Mouse (Mus musculus) lung, postnatal 14 days (tissue): ENCODE data around the gene Slc25a22.

ENCODE experiments used
- DNase-seq: peaks from one replicate; pipeline ENCODE4 v3.0.0; 2021

Gene Slc25a22

GRCm38 (mm10) chr7:141433517-141434400 is 3.9 kb downstream of the Slc25a22 start:
- DNase-seq = no peak

- DNase-seq = no peak
Observed at GRCm38 (mm10) chr7:141432741-141433516, 4.8 kb downstream of the Slc25a22 start.

GRCm38 (mm10) chr7:141432186-141432611 is 5.5 kb downstream of the Slc25a22 start:
- DNase-seq = no peak

- no peak for DNase-seq
Observed at GRCm38 (mm10) chr7:141431434-141432185, 6.1 kb downstream of the Slc25a22 start.

GRCm38 (mm10) chr7:141430585-141431240 is 7.0 kb downstream of the Slc25a22 start:
- no peak for DNase-seq

- DNase-seq = no peak
Observed at GRCm38 (mm10) chr7:141429840-141430584, 7.7 kb downstream of the Slc25a22 start.

- peak; percentile 24 for DNase-seq
Observed at GRCm38 (mm10) chr7:141429310-141429709, 8.4 kb downstream of the Slc25a22 start, which contains the start of gene Cend1. Gene Cend1, minus strand, starts transcription at chr7:141429491.

GRCm38 (mm10) chr7:141428701-141429100 is 9.0 kb downstream of the Slc25a22 start:
- no peak for DNase-seq

- no peak for DNase-seq
Observed at GRCm38 (mm10) chr7:141426948-141427730, 10.6 kb downstream of the Slc25a22 start.

- no peak for DNase-seq
Observed at GRCm38 (mm10) chr7:141423811-141424210, 13.9 kb downstream of the Slc25a22 start.

GRCm38 (mm10) chr7:141420030-141420702 is 17.5 kb downstream of the Slc25a22 start:
- no peak for DNase-seq

- peak; percentile 50 for DNase-seq
Observed at GRCm38 (mm10) chr7:141418970-141419369, 18.7 kb downstream of the Slc25a22 start.

GRCm38 (mm10) chr7:141417731-141418681 is 19.7 kb downstream of the Slc25a22 start:
- no peak for DNase-seq

- DNase-seq = no peak
Observed at GRCm38 (mm10) chr7:141416144-141416841, 21.4 kb downstream of the Slc25a22 start.

GRCm38 (mm10) chr7:141413809-141414584 is 23.7 kb downstream of the Slc25a22 start, which contains the start of gene Gatd1:
Gene Gatd1, minus strand, starts transcription at chr7:141414136.
- peak; percentile 100 for DNase-seq

GRCm38 (mm10) chr7:141413331-141413730 is 24.4 kb downstream of the Slc25a22 start:
- no peak for DNase-seq

GRCm38 (mm10) chr7:141411667-141412066 is 26.0 kb downstream of the Slc25a22 start:
- DNase-seq = no peak
